ENCODE assay signal across 9 mouse cellular contexts in the genomic region with DNA sequence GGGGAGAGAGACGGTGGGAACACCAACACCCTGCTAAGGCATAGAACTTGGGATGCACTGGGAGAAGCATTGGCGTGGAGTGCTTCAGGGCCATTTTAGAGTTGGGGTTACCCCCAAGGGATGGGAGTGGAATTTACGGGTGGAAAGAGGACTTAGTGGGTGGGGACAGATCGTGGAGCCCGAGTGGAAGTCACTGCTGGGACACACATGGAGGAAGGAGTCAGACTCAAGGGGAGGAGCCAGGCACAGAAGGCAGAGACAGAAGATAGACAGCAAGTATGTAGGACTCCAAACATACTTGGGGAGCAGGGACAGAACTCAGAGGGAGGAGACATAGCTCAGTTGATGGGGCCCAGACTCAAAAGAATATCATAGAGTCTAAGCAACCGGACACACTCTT. TPM values are rescaled to one million over a fixed set of nuclear protein-coding genes. Genes with fewer than 3 reads are reported as not detected.
DNase-seq lines count a peak whose midpoint lies in the region; ATAC-seq and TF ChIP-seq lines count a peak whose summit lies in the region.
"Had no signal": no experiment of that assay in that cellular context is flagged by ENCODE, and none has a peak within 500 bp of the region (broad histone marks: within the 10 kb centered on the region; RNA-seq: fewer than 3 reads in every experiment).

No protein-coding gene starts in this region.

- intact Hi-C loops in heart, postnatal 36 days (cut with DNase I), result loop anchor here (1.0 to 2.0 kb wide), 2 partner anchors 36 to 136 kb away; no protein-coding TSS in a partner anchor

- peak overlapping the region; percentile 67 for H3K4me2 ChIP-seq in heart, postnatal 0 days (ENCODE audit: low read depth, low read length)
- H3K4me2 ChIP-seq in hindbrain, embryonic 14.5 days (replicated peaks), result peak overlapping the region; percentile 70
- H3K4me2 ChIP-seq in midbrain, embryonic 14.5 days (ENCODE audit: low read length), result peak overlapping the region; percentile 66

- no peak overlapping the region for H3K9ac ChIP-seq in heart, postnatal 0 days (replicated peaks; ENCODE audit: low read depth, low read length)
- 0 out of 2 replicates have a peak overlapping the region, but pooled peaks have one; percentile 26 for H3K9ac ChIP-seq in hindbrain, embryonic 14.5 days
- H3K9ac ChIP-seq in midbrain, embryonic 14.5 days (replicated peaks; ENCODE audit: low read length), result 0 out of 2 replicates have a peak overlapping the region, but pooled peaks have one; percentile 16

- no peaks in the 10 kb centered on the region for H3K9me3 ChIP-seq in heart, postnatal 0 days (replicated peaks; ENCODE audit: control insufficient read depth, low read length)
- H3K9me3 ChIP-seq in embryonic facial prominence, embryonic 10.5 days, result no peaks in the 10 kb centered on the region
- H3K9me3 ChIP-seq in hindbrain, embryonic 14.5 days (ENCODE audit: control insufficient read depth, low read length), result no peaks in the 10 kb centered on the region
- no peaks in the 10 kb centered on the region for H3K9me3 ChIP-seq in midbrain, embryonic 14.5 days (ENCODE audit: control insufficient read depth, low read length)

- peaks cover 10% of the 10 kb centered on the region; the same call in 1 of the 2 replicates for H3K36me3 ChIP-seq in heart, postnatal 0 days (replicated peaks; ENCODE audit: control insufficient read depth, insufficient read depth, low read length)
- peaks cover 37% of the 10 kb centered on the region for H3K36me3 ChIP-seq in embryonic facial prominence, embryonic 10.5 days (replicated peaks)
- H3K36me3 ChIP-seq in hindbrain, embryonic 14.5 days (replicated peaks; ENCODE audit: control insufficient read depth, insufficient read depth), result peaks cover 22% of the 10 kb centered on the region
- H3K36me3 ChIP-seq in midbrain, embryonic 14.5 days (ENCODE audit: control insufficient read depth, insufficient read depth, low read length), result peaks cover 28% of the 10 kb centered on the region; the same call in 1 of the 2 replicates

- 23% methylated on average over 6 of the region's 6 CpGs for WGBS in heart, postnatal 0 days
- WGBS in embryonic facial prominence, embryonic 10.5 days, result 29% methylated on average over 6 of the region's 6 CpGs
- WGBS in hindbrain, embryonic 14.5 days, result 28% methylated on average over 6 of the region's 6 CpGs
- WGBS in midbrain, embryonic 14.5 days, result 22% methylated on average over 6 of the region's 6 CpGs

- H3K4me1 ChIP-seq in heart, postnatal 0 days (ENCODE audit: control insufficient read depth, insufficient read depth), result 0 out of 2 replicates have a peak, but pooled peaks cover 6% of the 10 kb centered on the region
- H3K4me1 ChIP-seq in embryonic facial prominence, embryonic 10.5 days, result peaks cover 17% of the 10 kb centered on the region
- peaks cover 18% of the 10 kb centered on the region for H3K4me1 ChIP-seq in hindbrain, embryonic 14.5 days (replicated peaks; ENCODE audit: control insufficient read depth, insufficient read depth, low read length)
- H3K4me1 ChIP-seq in midbrain, embryonic 14.5 days (ENCODE audit: control insufficient read depth, insufficient read depth, low read length), result peaks cover 12% of the 10 kb centered on the region

- H3K4me3 ChIP-seq in heart, postnatal 0 days (ENCODE audit: low read depth, low read length), result peak overlapping the region; percentile 41
- peak overlapping the region; percentile 51 for H3K4me3 ChIP-seq in embryonic facial prominence, embryonic 10.5 days
- peak overlapping the region; percentile 34 for H3K4me3 ChIP-seq in hindbrain, embryonic 14.5 days (replicated peaks; ENCODE audit: low read length)
- H3K4me3 ChIP-seq in midbrain, embryonic 14.5 days (replicated peaks; ENCODE audit: low read depth, low read length), result peak overlapping the region; percentile 34

- no peak for TF ChIP-seq CTCF in heart, postnatal 0 days (IDR thresholded peaks at IDR 0.05; ENCODE audit: low read depth)

- no peak for DNase-seq in heart, postnatal 0 days (ENCODE audit: low spot score)
- DNase-seq in heart, postnatal 36 days, result no peak
- no peak for DNase-seq in embryonic facial prominence, embryonic 10.5 days (ENCODE audit: low spot score)
- DNase-seq in hindbrain, embryonic 14.5 days (ENCODE audit: low spot score), result no peak
- no peak for DNase-seq in midbrain, embryonic 14.5 days
- DNase-seq in urinary bladder, postnatal 14 days (ENCODE audit: low spot score), result no peak
- DNase-seq in ovary, postnatal 36 days (ENCODE audit: low spot score), result no peak
- DNase-seq in lung, postnatal 14 days, result no peak

- H3K27ac ChIP-seq in heart, postnatal 0 days (ENCODE audit: low read depth), result no peak overlapping the region
- peak overlapping the region; percentile 42 for H3K27ac ChIP-seq in embryonic facial prominence, embryonic 10.5 days (replicated peaks)
- H3K27ac ChIP-seq in hindbrain, embryonic 14.5 days, result no peak overlapping the region
- H3K27ac ChIP-seq in midbrain, embryonic 14.5 days (replicated peaks; ENCODE audit: low read depth, low read length), result no peak overlapping the region

- no peak for ATAC-seq in heart, postnatal 0 days (ENCODE audit: insufficient read depth, low read depth)
- ATAC-seq in hindbrain, embryonic 14.5 days (ENCODE audit: low FRiP score), result no peak
- ATAC-seq in midbrain, embryonic 14.5 days (ENCODE audit: low FRiP score, low TSS enrichment), result peak; percentile 34; the same call in 1 of the 2 replicates

- H3K27me3 ChIP-seq in heart, postnatal 0 days (ENCODE audit: control insufficient read depth, insufficient read depth, low read length), result peaks cover 50% of the 10 kb centered on the region
- H3K27me3 ChIP-seq in embryonic facial prominence, embryonic 10.5 days (replicated peaks; ENCODE audit: low read depth, poor library complexity, severe bottlenecking), result peaks cover 54% of the 10 kb centered on the region
- peaks cover 52% of the 10 kb centered on the region for H3K27me3 ChIP-seq in hindbrain, embryonic 14.5 days (ENCODE audit: control insufficient read depth, insufficient read depth, low read length)
- peaks cover 47% of the 10 kb centered on the region for H3K27me3 ChIP-seq in midbrain, embryonic 14.5 days (ENCODE audit: control insufficient read depth, insufficient read depth, low read length)

- no peak for TF ChIP-seq EP300 in heart, postnatal 0 days (IDR thresholded peaks at IDR 0.05; ENCODE audit: low read depth)

RNA-seq across cellular contexts. Expression of gene Slc17a7, which starts 1.2 kb away (rescaled TPM):
- total RNA-seq in heart, postnatal 0 days (2014; rRNA removed; ENCODE audit: low replicate concordance), result 7.5 and 12.7 TPM in 2 replicates
- polyA plus RNA-seq in heart, postnatal 0 days (2015; fragmentation: Nextera tagmentation; extraction: Ambion mirVana), result 4.3 and 5.4 TPM in 2 replicates
- total RNA-seq in heart, postnatal 36 days (2021), result 10 to 100 TPM; 19.7 to 21.0 TPM
- polyA plus RNA-seq in embryonic facial prominence, embryonic 10.5 days (2016; fragmentation: Nextera tagmentation; extraction: Ambion mirVana), result 0.74 and 1.2 TPM in 2 replicates
- 0.47 and 0.48 TPM in 2 replicates for polyA plus RNA-seq in hindbrain, embryonic 14.5 days (2014; fragmentation: Nextera tagmentation; extraction: Ambion mirVana)
- 0.39 and 0.62 TPM in 2 replicates for polyA plus RNA-seq in midbrain, embryonic 14.5 days (2014; fragmentation: Nextera tagmentation; extraction: Ambion mirVana)

RNA-seq across cellular contexts. Expression of gene Aldh16a1, which starts 8.2 kb away (rescaled TPM):
- 29.2 and 40.1 TPM in 2 replicates for total RNA-seq in heart, postnatal 0 days (2014; rRNA removed; ENCODE audit: low replicate concordance)
- 18.2 and 22.8 TPM in 2 replicates for polyA plus RNA-seq in heart, postnatal 0 days (2015; fragmentation: Nextera tagmentation; extraction: Ambion mirVana)
- total RNA-seq in heart, postnatal 36 days (2021), result 10 to 100 TPM; 20.6 to 22.8 TPM
- 65.3 and 71.7 TPM in 2 replicates for polyA plus RNA-seq in embryonic facial prominence, embryonic 10.5 days (2016; fragmentation: Nextera tagmentation; extraction: Ambion mirVana)
- polyA plus RNA-seq in hindbrain, embryonic 14.5 days (2014; fragmentation: Nextera tagmentation; extraction: Ambion mirVana), result 16.0 and 21.3 TPM in 2 replicates
- polyA plus RNA-seq in midbrain, embryonic 14.5 days (2014; fragmentation: Nextera tagmentation; extraction: Ambion mirVana), result 21.2 and 24.1 TPM in 2 replicates

RNA-seq across cellular contexts. Expression of gene Pih1d1, which starts 8.4 kb away (rescaled TPM):
- total RNA-seq in heart, postnatal 0 days (2014; rRNA removed; ENCODE audit: low replicate concordance), result 142 and 152 TPM in 2 replicates
- 56.3 and 60.0 TPM in 2 replicates for polyA plus RNA-seq in heart, postnatal 0 days (2015; fragmentation: Nextera tagmentation; extraction: Ambion mirVana)
- 10 to 100 TPM; 41.8 to 43.1 TPM for total RNA-seq in heart, postnatal 36 days (2021)
- polyA plus RNA-seq in embryonic facial prominence, embryonic 10.5 days (2016; fragmentation: Nextera tagmentation; extraction: Ambion mirVana), result 99.6 and 103 TPM in 2 replicates
- polyA plus RNA-seq in hindbrain, embryonic 14.5 days (2014; fragmentation: Nextera tagmentation; extraction: Ambion mirVana), result 91.0 and 93.5 TPM in 2 replicates
- polyA plus RNA-seq in midbrain, embryonic 14.5 days (2014; fragmentation: Nextera tagmentation; extraction: Ambion mirVana), result 92.8 and 96.2 TPM in 2 replicates

RNA-seq across cellular contexts. Expression of gene Gfy, which starts 16.8 kb away (rescaled TPM):
- not detected in 2 replicates for total RNA-seq in heart, postnatal 0 days (2014; rRNA removed; ENCODE audit: low replicate concordance)
- not detected in 2 replicates for polyA plus RNA-seq in heart, postnatal 0 days (2015; fragmentation: Nextera tagmentation; extraction: Ambion mirVana)
- total RNA-seq in heart, postnatal 36 days (2021), result not detected
- polyA plus RNA-seq in embryonic facial prominence, embryonic 10.5 days (2016; fragmentation: Nextera tagmentation; extraction: Ambion mirVana), result 0.10 and 0.29 TPM in 2 replicates
- polyA plus RNA-seq in hindbrain, embryonic 14.5 days (2014; fragmentation: Nextera tagmentation; extraction: Ambion mirVana), result not detected in 2 replicates
- not detected in 2 replicates for polyA plus RNA-seq in midbrain, embryonic 14.5 days (2014; fragmentation: Nextera tagmentation; extraction: Ambion mirVana)
- polyA plus RNA-seq: Patski had no signal

RNA-seq across cellular contexts. Expression of gene Pth2, which starts 18.2 kb away (rescaled TPM):
- total RNA-seq in heart, postnatal 0 days (2014; rRNA removed; ENCODE audit: low replicate concordance), result not detected in 2 replicates
- not detected in 2 replicates for polyA plus RNA-seq in heart, postnatal 0 days (2015; fragmentation: Nextera tagmentation; extraction: Ambion mirVana)
- total RNA-seq in heart, postnatal 36 days (2021), result not detected
- polyA plus RNA-seq in embryonic facial prominence, embryonic 10.5 days (2016; fragmentation: Nextera tagmentation; extraction: Ambion mirVana), result not detected in 2 replicates
- polyA plus RNA-seq in hindbrain, embryonic 14.5 days (2014; fragmentation: Nextera tagmentation; extraction: Ambion mirVana), result 0.83 TPM in 1 of 2 replicates, not detected in the other
- 0.68 and 1.4 TPM in 2 replicates for polyA plus RNA-seq in midbrain, embryonic 14.5 days (2014; fragmentation: Nextera tagmentation; extraction: Ambion mirVana)
- polyA plus RNA-seq: Patski had no signal
